Mouse (Mus musculus): ENCODE results near the gene Psmd8. TPM values are rescaled to one million over a fixed set of nuclear protein-coding genes. Genes with fewer than 3 reads are reported as not detected.
A peak's percentile ranks its signal among the peaks of the same experiment; 100 is the strongest.

Gene Psmd8
- polyA plus RNA-seq, 1 experiment from 2014 or later: 112 TPM

DNA sequence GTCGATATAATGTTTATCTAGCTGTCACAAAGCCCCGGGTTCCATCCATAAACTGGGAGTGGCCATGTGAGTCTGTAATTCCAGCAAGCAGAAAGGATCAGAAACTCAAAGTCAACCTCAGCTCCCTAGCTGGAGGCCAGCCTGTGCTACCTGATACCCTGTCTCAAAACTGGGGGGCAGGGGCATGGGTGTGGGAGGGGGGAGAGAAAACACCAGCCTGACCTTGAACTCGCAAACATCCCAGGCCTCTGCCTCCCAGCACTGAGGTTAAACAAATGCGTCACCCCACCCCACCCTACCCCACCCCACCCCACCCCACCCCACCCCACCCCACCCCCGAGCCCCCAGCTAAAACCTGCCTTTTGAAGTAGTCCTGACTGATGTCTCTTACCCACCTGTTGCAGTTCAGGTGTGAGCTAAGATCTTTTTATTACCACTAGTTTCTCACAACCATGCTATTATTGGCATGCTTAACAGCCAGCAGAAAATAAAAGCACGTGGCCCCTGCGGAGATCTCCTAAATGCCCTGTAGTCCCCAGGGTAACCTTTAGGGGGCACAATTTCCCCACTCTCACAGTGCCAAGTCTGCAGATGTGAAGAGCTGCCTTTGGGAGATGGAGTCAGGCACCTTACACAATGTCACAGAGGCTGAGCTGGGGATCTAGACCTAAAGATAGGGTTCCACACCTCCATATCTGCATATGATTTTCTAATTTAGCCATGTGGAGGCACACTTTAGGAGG is 54.2 kb downstream of the Psmd8 start:
- WGBS (ENCODE audit: insufficient replicate concordance): 4% methylated on average over 7 of the region's 7 CpGs
- ATAC-seq (ENCODE audit: insufficient read depth): no peak

DNA sequence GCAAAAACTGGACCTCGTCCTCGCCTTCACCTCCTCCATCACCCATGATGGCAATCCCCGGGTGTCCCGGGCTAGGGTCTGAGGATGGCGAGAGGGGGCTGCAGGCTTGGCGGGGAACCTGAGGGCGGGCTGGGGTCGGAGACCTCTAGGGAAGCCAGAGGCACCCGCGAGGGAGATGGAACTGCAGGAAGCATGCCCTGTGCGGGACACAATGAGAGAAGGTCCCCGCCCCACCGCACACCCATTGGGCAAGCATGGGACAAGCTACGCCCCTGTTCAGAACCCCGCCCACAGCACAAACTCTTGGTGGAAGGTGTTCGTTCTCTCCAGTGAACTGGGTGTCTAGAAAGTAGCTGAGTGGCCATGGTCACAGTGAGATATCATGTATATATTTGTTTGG is 55.5 kb downstream of the Psmd8 start, which contains the start of gene Ryr1:
TSS of gene Ryr1 (minus strand) at position 210 of the 400 bp plus-strand sequence.
- Histone ChIP-seq H3K27me3 (peaks cover 10% of the 10 kb centered on the region), H3K27ac (replicated peaks) (no peak within 1 kb of the TSS), H3K36me3 (replicated peaks) (no peaks in the 10 kb centered on the region), H3K4me1 (replicated peaks) (peaks cover 26% of the 10 kb centered on the region), H3K4me3 (replicated peaks) (peak within 1 kb of the TSS; percentile 33), H3K4me2 (peak within 1 kb of the TSS; percentile 66), H3K9ac (no peak within 1 kb of the TSS; the same call in 1 of the 2 replicates), H3K9me3 (replicated peaks) (no peaks in the 10 kb centered on the region)
- peak; percentile 54; the same call in 1 of the 2 replicates for ATAC-seq (ENCODE audit: insufficient read depth)
- 0% methylated on average over 16 of the region's 16 CpGs for WGBS (ENCODE audit: insufficient replicate concordance)

More for the DNA sequence above, 54.2 kb downstream of the Psmd8 start:
- Histone ChIP-seq H3K27ac (replicated peaks) (no peak overlapping the region), H3K4me1 (replicated peaks) (peaks cover 26% of the 10 kb centered on the region), H3K36me3 (replicated peaks) (no peaks in the 10 kb centered on the region), H3K4me2 (no peak overlapping the region), H3K27me3 (peaks cover 10% of the 10 kb centered on the region), H3K4me3 (replicated peaks) (no peak overlapping the region), H3K9me3 (replicated peaks) (no peaks in the 10 kb centered on the region), H3K9ac (no peak overlapping the region)

Other genes starting within 250 kb of the Psmd8 start
- 126 and 147 TPM in 2 replicates for gene Actn4, start 218.4 kb downstream of the Psmd8 start, polyA plus RNA-seq (2015; fragmentation: Nextera tagmentation; extraction: Ambion mirVana)
- 209 and 222 TPM in 2 replicates for gene Eif3k, start 198.8 kb downstream of the Psmd8 start, polyA plus RNA-seq (2015; fragmentation: Nextera tagmentation; extraction: Ambion mirVana)
- 21.6 and 26.3 TPM in 2 replicates for gene Map4k1, start 198.7 kb downstream of the Psmd8 start, polyA plus RNA-seq (2015; fragmentation: Nextera tagmentation; extraction: Ambion mirVana)
- 0.36 and 0.37 TPM in 2 replicates for gene Ryr1, start 55.5 kb downstream of the Psmd8 start, polyA plus RNA-seq (2015; fragmentation: Nextera tagmentation; extraction: Ambion mirVana)
- gene Rasgrp4, start 45.9 kb downstream of the Psmd8 start, polyA plus RNA-seq (2015; fragmentation: Nextera tagmentation; extraction: Ambion mirVana): 0.79 and 0.96 TPM in 2 replicates
- 6.2 and 6.5 TPM in 2 replicates for gene Fam98c, start 24.5 kb downstream of the Psmd8 start, polyA plus RNA-seq (2015; fragmentation: Nextera tagmentation; extraction: Ambion mirVana)
- 0.05 TPM in 1 of 2 replicates, not detected in the other for gene Ggn, start 10.5 kb downstream of the Psmd8 start, polyA plus RNA-seq (2015; fragmentation: Nextera tagmentation; extraction: Ambion mirVana)
- gene Spred3, start 10.3 kb downstream of the Psmd8 start, polyA plus RNA-seq (2015; fragmentation: Nextera tagmentation; extraction: Ambion mirVana): 0.13 and 0.21 TPM in 2 replicates
- gene Catsperg1, start 33.3 kb upstream of the Psmd8 start, polyA plus RNA-seq (2015; fragmentation: Nextera tagmentation; extraction: Ambion mirVana): 0.21 and 0.28 TPM in 2 replicates
- 1.2 and 1.8 TPM in 2 replicates for gene Kcnk6, start 51.8 kb upstream of the Psmd8 start, polyA plus RNA-seq (2015; fragmentation: Nextera tagmentation; extraction: Ambion mirVana)
- gene Yif1b, start 57.6 kb upstream of the Psmd8 start, polyA plus RNA-seq (2015; fragmentation: Nextera tagmentation; extraction: Ambion mirVana): 43.6 and 44.1 TPM in 2 replicates
- 4.2 and 6.3 TPM in 2 replicates for gene 2200002D01Rik, start 67.8 kb upstream of the Psmd8 start, polyA plus RNA-seq (2015; fragmentation: Nextera tagmentation; extraction: Ambion mirVana)
- 34.0 and 41.2 TPM in 2 replicates for gene Spint2, start 101.2 kb upstream of the Psmd8 start, polyA plus RNA-seq (2015; fragmentation: Nextera tagmentation; extraction: Ambion mirVana)
- gene Ppp1r14a, start 108.6 kb upstream of the Psmd8 start, polyA plus RNA-seq (2015; fragmentation: Nextera tagmentation; extraction: Ambion mirVana): 2.2 and 2.7 TPM in 2 replicates
- gene Dpf1, start 123.2 kb upstream of the Psmd8 start, polyA plus RNA-seq (2015; fragmentation: Nextera tagmentation; extraction: Ambion mirVana): 1.7 and 2.3 TPM in 2 replicates

Measured in liver, embryonic 15.5 days (tissue).